Mouse (Mus musculus): ENCODE measurements at regions not wholly inside any gene's neighbourhood (a gene's known extent, or its start where the extent isn't known, plus 50 kb on each side); places are given as distances from the start of the nearest gene placed in this dataset. TPM values are rescaled to one million over a fixed set of nuclear protein-coding genes. Genes with fewer than 3 reads are reported as not detected.

- no peaks in the 10 kb centered on the region for H3K36me3 ChIP-seq
- H3K27ac ChIP-seq, result no peak overlapping the region
- 63% methylated on average over 4 of the region's 4 CpGs for WGBS
- H3K4me1 ChIP-seq, result no peaks in the 10 kb centered on the region
- no peak overlapping the region for H3K4me3 ChIP-seq (replicated peaks)
- no peak for ATAC-seq (replicated peaks; ENCODE audit: low FRiP score)
- no peaks in the 10 kb centered on the region for H3K27me3 ChIP-seq
- H3K9ac ChIP-seq, result no peak overlapping the region
- no peaks in the 10 kb centered on the region for H3K9me3 ChIP-seq (replicated peaks)
- H3K4me2 ChIP-seq, result no peak overlapping the region
Measured at GRCm38 (mm10) chr8:73645582-73645981, 292.2 kb upstream of the Large1 start.

- Histone ChIP-seq H3K36me3 (no peaks in the 10 kb centered on the region), H3K4me2 (no peak overlapping the region), H3K9me3 (replicated peaks) (no peaks in the 10 kb centered on the region), H3K4me1 (no peaks in the 10 kb centered on the region), H3K27me3 (no peaks in the 10 kb centered on the region), H3K9ac (no peak overlapping the region), H3K27ac (no peak overlapping the region), H3K4me3 (replicated peaks) (no peak overlapping the region)
- ATAC-seq (replicated peaks; ENCODE audit: low FRiP score), result no peak
Measured at GRCm38 (mm10) chr8:73626798-73627197, 273.5 kb upstream of the Large1 start.

DNA sequence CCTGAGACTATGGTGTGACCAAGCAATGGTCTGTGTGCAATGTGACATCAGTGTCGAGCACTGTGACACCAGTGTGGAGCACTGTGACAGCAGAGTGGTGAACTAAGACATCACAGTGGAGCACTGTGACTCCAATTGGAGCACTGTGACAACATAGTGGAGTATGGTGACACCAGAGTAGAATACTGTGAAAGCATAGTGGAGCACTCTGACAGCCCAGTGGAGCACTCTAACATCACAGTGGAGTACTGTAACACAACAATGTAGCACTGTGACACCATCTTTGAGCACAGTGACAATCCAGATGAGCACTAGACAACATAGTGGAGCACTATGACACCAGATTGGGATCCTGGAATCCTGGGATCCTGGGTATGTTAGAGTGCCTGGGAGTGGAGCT, 265.6 kb upstream of the Large1 start:
- whole genome bisulfite sequencing, result 80% methylated on average over 1 of the region's 1 CpGs
- H3K9ac ChIP-seq, result no peak overlapping the region
- 0 out of 2 replicates have a peak, but pooled peaks have one; percentile 36 for ATAC-seq (replicated peaks; ENCODE audit: low FRiP score)
- no peaks in the 10 kb centered on the region for H3K36me3 ChIP-seq
- H3K4me1 ChIP-seq, result no peaks in the 10 kb centered on the region
- no peaks in the 10 kb centered on the region for H3K9me3 ChIP-seq (replicated peaks)
- no peaks in the 10 kb centered on the region for H3K27me3 ChIP-seq
- no peak overlapping the region for H3K4me3 ChIP-seq (replicated peaks)
- H3K4me2 ChIP-seq, result no peak overlapping the region
- H3K27ac ChIP-seq, result no peak overlapping the region

DNA sequence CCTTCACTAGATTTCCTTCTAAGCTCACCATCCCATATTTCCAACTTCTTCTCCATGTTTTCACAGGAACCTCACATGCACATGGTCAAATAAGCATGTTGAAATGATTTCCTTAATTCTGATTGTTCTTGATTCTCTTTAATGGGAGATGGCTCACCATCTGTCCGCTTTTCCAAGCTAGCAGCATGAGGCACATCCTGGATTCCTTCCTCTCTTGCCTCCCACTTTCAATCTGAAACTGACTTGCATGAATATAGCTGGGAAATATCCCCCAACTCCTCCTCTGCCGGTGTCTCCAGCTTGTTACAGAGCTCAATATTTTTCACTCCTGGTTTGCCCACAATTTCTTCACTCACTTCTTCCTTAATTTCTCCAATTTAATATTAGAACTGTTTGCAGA, 261.3 kb upstream of the Large1 start:
- H3K27me3 ChIP-seq, result no peaks in the 10 kb centered on the region
- no peak overlapping the region for H3K4me2 ChIP-seq
- H3K36me3 ChIP-seq, result no peaks in the 10 kb centered on the region
- H3K4me1 ChIP-seq, result no peaks in the 10 kb centered on the region
- no peaks in the 10 kb centered on the region for H3K9me3 ChIP-seq (replicated peaks)
- 77% methylated on average over 2 of the region's 2 CpGs for WGBS
- ATAC-seq (replicated peaks; ENCODE audit: low FRiP score), result no peak
- no peak overlapping the region for H3K9ac ChIP-seq
- no peak overlapping the region for H3K27ac ChIP-seq
- no peak overlapping the region for H3K4me3 ChIP-seq (replicated peaks)

- WGBS, result 76% methylated on average over 2 of the region's 2 CpGs
- H3K9me3 ChIP-seq (replicated peaks), result no peaks in the 10 kb centered on the region
- no peaks in the 10 kb centered on the region for H3K36me3 ChIP-seq
Measured at GRCm38 (mm10) chr8:73614106-73614505, 260.8 kb upstream of the Large1 start.

DNA sequence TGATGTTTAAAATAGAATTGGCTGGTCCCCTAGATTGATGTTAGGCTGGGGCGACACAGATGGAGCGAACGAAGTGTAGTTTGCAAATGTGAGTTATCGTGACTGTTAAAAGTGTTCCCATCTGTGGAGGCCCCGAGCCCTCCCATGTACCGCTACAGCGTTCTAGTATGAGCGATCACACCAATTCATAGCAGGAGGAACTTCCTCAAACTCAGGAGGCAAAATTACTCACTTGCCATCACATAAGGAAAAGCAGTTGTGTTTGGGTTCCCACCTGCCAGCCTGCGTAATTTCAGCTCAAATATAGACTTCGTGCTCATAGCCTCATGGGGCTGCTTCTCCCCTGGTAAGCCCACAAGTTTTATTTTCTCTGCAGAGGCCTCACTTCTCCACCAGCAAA, 258.2 kb upstream of the Large1 start:
- Histone ChIP-seq H3K36me3 (no peaks in the 10 kb centered on the region), H3K27me3 (no peaks in the 10 kb centered on the region), H3K9ac (no peak overlapping the region), H3K27ac (no peak overlapping the region), H3K4me1 (no peaks in the 10 kb centered on the region), H3K9me3 (replicated peaks) (no peaks in the 10 kb centered on the region), H3K4me2 (no peak overlapping the region), H3K4me3 (replicated peaks) (no peak overlapping the region)
- ATAC-seq (replicated peaks; ENCODE audit: low FRiP score), result no peak
- WGBS, result 93% methylated on average over 10 of the region's 10 CpGs

More at GRCm38 (mm10) chr8:73614106-73614505, 260.8 kb upstream of the Large1 start:
- no peak overlapping the region for H3K27ac ChIP-seq
- no peaks in the 10 kb centered on the region for H3K4me1 ChIP-seq
- H3K4me3 ChIP-seq (replicated peaks), result no peak overlapping the region
- ATAC-seq (replicated peaks; ENCODE audit: low FRiP score), result no peak
- no peak overlapping the region for H3K4me2 ChIP-seq
- H3K9ac ChIP-seq, result no peak overlapping the region
- no peaks in the 10 kb centered on the region for H3K27me3 ChIP-seq

DNA sequence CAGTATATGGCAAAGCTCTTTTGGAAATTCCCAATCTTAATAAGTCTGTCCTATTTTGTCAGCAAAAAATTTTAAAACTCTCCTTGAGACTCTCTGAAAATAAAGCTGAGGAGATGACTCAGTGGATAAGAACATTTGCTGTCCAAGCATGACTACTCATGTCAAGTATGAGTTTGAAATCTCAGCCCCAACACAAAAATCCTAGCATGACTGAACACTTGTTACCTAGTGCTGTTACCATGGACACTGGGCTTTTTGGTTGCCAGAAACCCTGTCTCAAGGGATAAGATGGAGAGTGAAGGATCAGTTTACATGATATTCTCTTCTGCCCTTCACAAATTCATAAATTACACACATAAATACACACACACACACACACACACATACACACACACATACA, 217.3 kb upstream of the Large1 start:
- no peaks in the 10 kb centered on the region for H3K4me1 ChIP-seq
- no peaks in the 10 kb centered on the region for H3K36me3 ChIP-seq
- no peaks in the 10 kb centered on the region for H3K9me3 ChIP-seq (replicated peaks)
- no peak for ATAC-seq (replicated peaks; ENCODE audit: low FRiP score)
- H3K4me2 ChIP-seq, result no peak overlapping the region
- no peak overlapping the region for H3K4me3 ChIP-seq (replicated peaks)
- no peaks in the 10 kb centered on the region for H3K27me3 ChIP-seq
- H3K9ac ChIP-seq, result no peak overlapping the region
- H3K27ac ChIP-seq, result no peak overlapping the region

DNA sequence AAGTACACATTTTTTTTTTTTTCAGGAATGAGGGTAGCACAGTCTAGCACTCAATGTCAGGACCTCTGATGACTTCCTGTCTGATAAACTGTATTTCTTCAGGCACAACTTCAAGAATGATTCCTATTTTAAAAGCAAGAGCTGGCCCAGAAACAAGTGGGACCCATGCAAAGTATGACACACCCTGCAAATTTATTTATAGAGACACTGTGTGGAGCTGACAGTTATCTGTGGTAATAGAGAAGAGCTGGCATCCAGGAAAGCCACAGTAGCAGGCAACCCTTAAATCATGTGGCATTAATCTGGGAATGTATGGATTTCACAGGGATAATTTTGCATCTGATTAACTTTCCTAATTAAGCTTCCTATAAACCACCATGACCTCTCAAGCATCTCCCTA, 216.6 kb upstream of the Large1 start:
- Histone ChIP-seq H3K27ac (no peak overlapping the region), H3K4me3 (replicated peaks) (no peak overlapping the region), H3K27me3 (no peaks in the 10 kb centered on the region), H3K4me2 (no peak overlapping the region), H3K9me3 (replicated peaks) (no peaks in the 10 kb centered on the region), H3K36me3 (no peaks in the 10 kb centered on the region), H3K4me1 (no peaks in the 10 kb centered on the region), H3K9ac (no peak overlapping the region)
- ATAC-seq (replicated peaks; ENCODE audit: low FRiP score), result no peak

Small RNAs in the stretch of these regions (microRNA-seq; reads per million reads assigned to microRNA genes)
- gene Gm23255, result not detected

Data from kidney, embryonic 15.5 days (tissue).